Mouse (Mus musculus) ES-Bruce4 (cell line): Measurements from ENCODE around the gene Btnl2.

ENCODE experiments used
- CTCF ChIP-seq: IDR thresholded peaks from one replicate; pipeline ENCODE4 v1.8.1; 2011; ENCODE audit warnings: low read depth, low read length
- EP300 ChIP-seq: IDR thresholded peaks from 2 replicates; pipeline ENCODE4 v1.6.1; 2011; ENCODE audit warnings: low read depth, low read length; ENCODE audit not compliant: insufficient read depth

DNA sequence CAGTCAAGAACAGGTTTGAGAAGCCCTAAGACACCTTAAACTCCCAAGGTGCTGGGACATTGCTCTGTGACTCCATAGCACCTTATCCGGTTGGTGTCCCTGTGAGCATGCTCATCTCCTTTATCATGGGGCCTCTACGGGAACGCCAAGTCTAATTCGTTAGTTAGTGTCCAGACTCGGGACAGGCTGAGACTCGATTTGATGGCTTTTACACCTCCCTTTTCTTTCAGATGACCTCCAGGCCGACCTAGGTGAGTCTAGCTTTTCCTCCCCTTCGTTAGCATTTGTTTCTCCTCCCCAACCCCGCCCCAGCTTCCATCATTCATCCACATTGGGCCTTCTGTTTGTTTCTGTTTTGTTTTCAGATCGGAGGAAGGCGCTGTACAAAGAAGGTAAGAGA lies 27.3 kb downstream of the Btnl2 start:
- TF ChIP-seq EP300 (no peak), CTCF (no peak)
